Mouse (Mus musculus) A20 (cell line): Measurements from ENCODE around the gene Majin.

Experiments
- DNase-seq: peaks from one replicate; pipeline ENCODE4 v3.0.0-alpha.2; 2011; ENCODE audit warnings: low read depth, low spot score

Majin gene

GRCm38 (mm10) chr19:6184131-6184530, at the start of gene Majin:
Majin (plus strand) TSS chr19:6184388.
- no peak for DNase-seq

GRCm38 (mm10) chr19:6136397-6136796, 47.8 kb upstream of the Majin start:
- no peak for DNase-seq

GRCm38 (mm10) chr19:6139701-6140100, 44.5 kb upstream of the Majin start:
- DNase-seq = no peak

- DNase-seq = no peak
Measured at GRCm38 (mm10) chr19:6140374-6140677, 43.9 kb upstream of the Majin start.

GRCm38 (mm10) chr19:6140678-6141393, 43.4 kb upstream of the Majin start, which contains the start of gene Batf2:
Batf2 (plus strand) TSS chr19:6140983.
- DNase-seq = peak; percentile 98

GRCm38 (mm10) chr19:6141394-6141749, 42.8 kb upstream of the Majin start, which contains the start of gene Arl2:
Arl2 (minus strand) TSS chr19:6141548.
- peak; percentile 93 for DNase-seq

- no peak for DNase-seq
Measured at GRCm38 (mm10) chr19:6144842-6145241, 39.3 kb upstream of the Majin start.

- DNase-seq = no peak
Measured at GRCm38 (mm10) chr19:6155174-6155573, 29.0 kb upstream of the Majin start.

GRCm38 (mm10) chr19:6156372-6156771, 27.8 kb upstream of the Majin start:
- DNase-seq = no peak

GRCm38 (mm10) chr19:6157220-6157619, 27.0 kb upstream of the Majin start:
- peak; percentile 24 for DNase-seq

- DNase-seq = no peak
Measured at GRCm38 (mm10) chr19:6163872-6164547, 20.2 kb upstream of the Majin start.

- DNase-seq = peak; percentile 30
Measured at GRCm38 (mm10) chr19:6166750-6167149, 17.4 kb upstream of the Majin start.

- no peak for DNase-seq
Measured at GRCm38 (mm10) chr19:6171215-6171614, 13.0 kb upstream of the Majin start.

- DNase-seq = no peak
Measured at GRCm38 (mm10) chr19:6174771-6175170, 9.4 kb upstream of the Majin start.

- no peak for DNase-seq
Measured at GRCm38 (mm10) chr19:6178775-6179174, 5.4 kb upstream of the Majin start.

- peak; percentile 25 for DNase-seq
Measured at GRCm38 (mm10) chr19:6181629-6182028, 2.6 kb upstream of the Majin start.

- no peak for DNase-seq
Measured at GRCm38 (mm10) chr19:6182534-6182933, 1.7 kb upstream of the Majin start.

- DNase-seq = no peak
Measured at GRCm38 (mm10) chr19:6204265-6204664, 20.1 kb downstream of the Majin start.

GRCm38 (mm10) chr19:6206716-6207115, 22.5 kb downstream of the Majin start:
- no peak for DNase-seq

GRCm38 (mm10) chr19:6216046-6216705, 32.0 kb downstream of the Majin start:
- DNase-seq = no peak

GRCm38 (mm10) chr19:6218606-6219005, 34.4 kb downstream of the Majin start:
- DNase-seq = no peak

GRCm38 (mm10) chr19:6226135-6226534, 41.9 kb downstream of the Majin start, which contains the start of gene Gpha2:
Gpha2 (plus strand) TSS chr19:6226380.
- DNase-seq = no peak

- DNase-seq = no peak
Measured at GRCm38 (mm10) chr19:6226763-6227162, 42.6 kb downstream of the Majin start.
